Mouse (Mus musculus) heart, adult 9 months (tissue): ENCODE measurements around the gene Enoph1.

Source experiments
- DNase-seq, 2 experiments: peaks; one replicate each; pipeline ENCODE4 v3.0.0; 2022; ENCODE audit warnings: low spot score in 2 of 2

Gene Enoph1

GRCm38 (mm10) chr5:100074571-100074970 lies 34.8 kb downstream of the Enoph1 start:
- no peak for DNase-seq

- no peak for DNase-seq
Observed at GRCm38 (mm10) chr5:100079040-100079930, 39.5 kb downstream of the Enoph1 start.

- no peak for DNase-seq
Observed at GRCm38 (mm10) chr5:100079931-100080275, 40.1 kb downstream of the Enoph1 start.

- DNase-seq: no peak
Observed at GRCm38 (mm10) chr5:100082006-100082405, 42.2 kb downstream of the Enoph1 start.

- no peak for DNase-seq
Observed at GRCm38 (mm10) chr5:100083953-100084562, 44.3 kb downstream of the Enoph1 start.

GRCm38 (mm10) chr5:100085097-100085496 lies 45.3 kb downstream of the Enoph1 start:
- DNase-seq: no peak

GRCm38 (mm10) chr5:100090515-100091262 lies 50.9 kb downstream of the Enoph1 start:
- no peak for DNase-seq

GRCm38 (mm10) chr5:100091263-100091594 lies 51.4 kb downstream of the Enoph1 start:
- DNase-seq: no peak

- DNase-seq: no peak
Observed at GRCm38 (mm10) chr5:100091602-100092001, 51.8 kb downstream of the Enoph1 start.

- DNase-seq: no peak
Observed at GRCm38 (mm10) chr5:100096955-100097354, 57.2 kb downstream of the Enoph1 start.

GRCm38 (mm10) chr5:100097967-100098366 lies 58.2 kb downstream of the Enoph1 start:
- no peak for DNase-seq

GRCm38 (mm10) chr5:100102395-100102794 lies 62.6 kb downstream of the Enoph1 start:
- no peak for DNase-seq

GRCm38 (mm10) chr5:100108866-100109265 lies 69.1 kb downstream of the Enoph1 start:
- DNase-seq: no peak

GRCm38 (mm10) chr5:100109543-100110282 lies 69.9 kb downstream of the Enoph1 start:
- DNase-seq: no peak

- no peak for DNase-seq
Observed at GRCm38 (mm10) chr5:100110581-100110980, 70.8 kb downstream of the Enoph1 start.

- DNase-seq: no peak
Observed at GRCm38 (mm10) chr5:100113403-100113802, 73.6 kb downstream of the Enoph1 start.
